Mouse (Mus musculus): Measurements from ENCODE around the gene Slc22a14. TPM values are rescaled to one million over a fixed set of nuclear protein-coding genes. Genes with fewer than 3 reads are reported as not detected.

Slc22a14 gene
- total RNA-seq, 1 experiment: 0.45 TPM

- Histone ChIP-seq H3K9me3 (ENCODE audit: control insufficient read depth, insufficient read depth, low read depth, low read length) (no peaks in the 10 kb centered on the region), H3K36me3 (ENCODE audit: control insufficient read depth, insufficient read depth, low read length, poor library complexity, severe bottlenecking) (peaks cover 2% of the 10 kb centered on the region), H3K27ac (ENCODE audit: insufficient read depth, low read depth, low read length, poor library complexity, severe bottlenecking) (no peak overlapping the region), H3K4me3 (ENCODE audit: insufficient read depth in 1 of 2, low read depth in 1 of 2, low read length in 2 of 2, poor library complexity in 1 of 2, severe bottlenecking in 1 of 2) (peak overlapping the region; percentile 90 to 97; a peak in 2 of 4 replicates), H3K9ac (ENCODE audit: insufficient read depth, low read depth, low read length, poor library complexity, severe bottlenecking) (no peak overlapping the region), H3K4me1 (ENCODE audit: control insufficient read depth in 2 of 2, insufficient read depth in 2 of 2, low read length in 2 of 2, poor library complexity in 1 of 2) (peaks cover 6 to 14% of the 10 kb centered on the region in 2 experiments; a peak in 3 of 4 replicates)
- no peak for DNase-seq (ENCODE audit: low read depth, low spot score)
- in situ Hi-C loops (cut with MboI; ENCODE audit: low sequenced_read_pairs in 2 of 2, unreplicated experiment in 2 of 2): no loop called here
- TF ChIP-seq ZC3H11A (IDR thresholded peaks at IDR 0.05; ENCODE audit: borderline replicate concordance, low read depth, low read length) (no peak), MAFK (IDR thresholded peaks at IDR 0.05; ENCODE audit: insufficient read depth, low read depth, low read length) (no peak), CHD2 (IDR thresholded peaks at IDR 0.05; ENCODE audit: low read depth, low read length) (no peak), HCFC1 (IDR thresholded peaks at IDR 0.05; ENCODE audit: borderline replicate concordance, insufficient read depth, low read length) (no peak), ZNF384 (IDR thresholded peaks at IDR 0.05; ENCODE audit: low read depth, low read length) (no peak)
These were observed 38.7 kb upstream of the Slc22a14 start for GRCm38 (mm10) chr9:119404090-119404489.

- H3K4me3 ChIP-seq (ENCODE audit: insufficient read depth in 1 of 2, low read depth in 1 of 2, low read length in 2 of 2, poor library complexity in 1 of 2, severe bottlenecking in 1 of 2): peak overlapping the region; percentile 90 to 97
These were observed 37.9 kb upstream of the Slc22a14 start for GRCm38 (mm10) chr9:119403236-119403641.

DNA sequence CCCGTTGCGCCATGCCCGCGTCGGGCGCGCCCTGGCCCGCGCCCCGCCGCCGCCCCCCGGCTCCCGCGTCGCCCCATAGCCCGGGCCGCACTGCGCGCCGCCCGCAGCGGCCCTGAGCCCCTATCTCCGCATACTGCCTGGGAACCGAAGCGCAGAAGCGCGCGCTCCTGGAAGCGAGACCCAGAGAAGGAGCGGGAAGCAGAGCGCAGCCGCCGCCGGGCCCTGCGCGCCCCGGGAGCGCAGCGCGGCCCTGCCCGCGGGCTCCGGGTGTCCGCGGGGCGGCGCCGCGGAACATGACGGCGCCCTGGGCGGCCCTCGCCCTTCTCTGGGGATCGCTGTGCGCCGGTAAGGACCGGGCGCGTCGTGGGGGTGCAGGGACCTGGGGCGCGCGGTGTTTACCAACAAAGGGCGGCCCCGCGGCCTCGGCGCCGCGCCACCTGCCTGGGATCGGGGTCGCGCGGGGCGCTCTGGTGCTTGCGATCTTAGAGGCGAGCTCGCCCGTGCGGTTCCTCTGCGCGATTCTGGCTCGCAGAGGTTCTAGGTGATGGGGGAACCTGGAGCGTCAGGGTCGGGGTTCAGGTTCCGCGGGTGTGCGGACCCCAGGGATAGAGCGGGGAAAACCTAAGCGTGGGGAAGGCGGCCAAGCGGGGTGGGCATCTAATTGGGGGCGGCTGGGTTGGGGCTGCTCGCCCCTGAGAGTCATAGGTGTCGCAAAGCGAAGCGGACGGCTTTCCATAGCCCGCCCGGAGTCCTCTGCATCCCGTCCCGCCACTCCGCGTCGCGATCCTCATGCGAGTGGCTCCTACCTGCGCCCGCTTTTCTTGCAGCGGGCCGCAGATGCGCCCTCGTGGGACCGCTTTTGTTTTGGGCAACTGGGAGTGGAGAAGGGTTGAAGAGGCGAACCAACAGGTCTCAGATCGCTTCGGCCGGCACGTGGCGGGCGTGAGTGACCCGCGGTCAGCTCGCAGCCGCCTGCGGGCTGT, 37.2 kb upstream of the Slc22a14 start:
- in situ Hi-C loops (cut with MboI; ENCODE audit: low sequenced_read_pairs in 2 of 2, unreplicated experiment in 2 of 2): no loop called here
- DNase-seq (ENCODE audit: low read depth, low spot score): no peak

More at GRCm38 (mm10) chr9:119403236-119403641, 37.9 kb upstream of the Slc22a14 start:
- TF ChIP-seq MAFK (IDR thresholded peaks at IDR 0.05; ENCODE audit: insufficient read depth, low read depth, low read length): no peak
- no peak for TF ChIP-seq ZNF384 (IDR thresholded peaks at IDR 0.05; ENCODE audit: low read depth, low read length)
- TF ChIP-seq HCFC1 (IDR thresholded peaks at IDR 0.05; ENCODE audit: borderline replicate concordance, insufficient read depth, low read length): no peak
- TF ChIP-seq ZC3H11A (IDR thresholded peaks at IDR 0.05; ENCODE audit: borderline replicate concordance, low read depth, low read length): no peak
- no peak for TF ChIP-seq CHD2 (IDR thresholded peaks at IDR 0.05; ENCODE audit: low read depth, low read length)
- no peak overlapping the region for H3K27ac ChIP-seq (ENCODE audit: insufficient read depth, low read depth, low read length, poor library complexity, severe bottlenecking)
- no peak for DNase-seq (ENCODE audit: low read depth, low spot score)
- H3K9me3 ChIP-seq (ENCODE audit: control insufficient read depth, insufficient read depth, low read depth, low read length): no peaks in the 10 kb centered on the region
- peaks cover 6 to 14% of the 10 kb centered on the region in 2 experiments; a peak in 3 of 4 replicates for H3K4me1 ChIP-seq (ENCODE audit: control insufficient read depth in 2 of 2, insufficient read depth in 2 of 2, low read length in 2 of 2, poor library complexity in 1 of 2)
- peak overlapping the region; percentile 98 for H3K9ac ChIP-seq (ENCODE audit: insufficient read depth, low read depth, low read length, poor library complexity, severe bottlenecking)
- in situ Hi-C loops (cut with MboI; ENCODE audit: low sequenced_read_pairs in 2 of 2, unreplicated experiment in 2 of 2): no loop called here
- H3K36me3 ChIP-seq (ENCODE audit: control insufficient read depth, insufficient read depth, low read length, poor library complexity, severe bottlenecking): peaks cover 2% of the 10 kb centered on the region

DNA sequence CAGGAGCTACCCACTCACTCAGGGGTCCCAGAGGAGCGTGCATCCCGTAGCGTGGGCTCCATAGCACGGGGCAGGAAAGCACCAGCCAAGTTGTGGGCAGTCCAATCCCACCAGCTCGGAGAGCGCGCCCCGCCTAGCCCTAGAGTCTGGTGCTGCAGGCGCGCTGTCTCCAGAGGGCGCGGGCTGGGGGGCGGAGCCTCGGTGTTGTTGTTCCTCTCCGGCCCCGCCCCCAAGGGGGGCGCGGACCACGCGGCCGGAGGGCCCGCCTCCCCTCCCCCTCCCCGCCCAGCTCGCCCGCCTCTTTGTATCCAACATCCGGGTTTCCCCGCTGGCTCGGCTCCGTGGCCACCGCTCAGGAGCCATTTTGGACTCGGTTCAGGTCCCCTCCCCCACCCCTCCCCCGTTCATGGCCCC, 36.5 kb upstream of the Slc22a14 start, which contains the start of gene Acvr2b:
TSS of gene Acvr2b (plus strand) at position 318 of the 414 bp plus-strand sequence.
- no peak for TF ChIP-seq HCFC1 (IDR thresholded peaks at IDR 0.05; ENCODE audit: borderline replicate concordance, insufficient read depth, low read length)
- H3K36me3 ChIP-seq (ENCODE audit: control insufficient read depth, insufficient read depth, low read length, poor library complexity, severe bottlenecking): peaks cover 2% of the 10 kb centered on the region
- H3K27ac ChIP-seq (ENCODE audit: insufficient read depth, low read depth, low read length, poor library complexity, severe bottlenecking): peak within 1 kb of the TSS; percentile 82
- in situ Hi-C loops (cut with MboI; ENCODE audit: low sequenced_read_pairs in 2 of 2, unreplicated experiment in 2 of 2): no loop called here
- no peaks in the 10 kb centered on the region for H3K9me3 ChIP-seq (ENCODE audit: control insufficient read depth, insufficient read depth, low read depth, low read length)
- H3K4me1 ChIP-seq (ENCODE audit: control insufficient read depth in 2 of 2, insufficient read depth in 2 of 2, low read length in 2 of 2, poor library complexity in 1 of 2): peaks cover 4 to 9% of the 10 kb centered on the region in 2 experiments; a peak in 2 of 4 replicates
- H3K4me3 ChIP-seq (ENCODE audit: insufficient read depth in 1 of 2, low read depth in 1 of 2, low read length in 2 of 2, poor library complexity in 1 of 2, severe bottlenecking in 1 of 2): peak within 1 kb of the TSS; percentile 90 to 97
- peak within 1 kb of the TSS; percentile 98 for H3K9ac ChIP-seq (ENCODE audit: insufficient read depth, low read depth, low read length, poor library complexity, severe bottlenecking)
- peak; percentile 97 for DNase-seq (ENCODE audit: low read depth, low spot score)

More for the DNA sequence above, 37.2 kb upstream of the Slc22a14 start:
- no peak for TF ChIP-seq MAFK (IDR thresholded peaks at IDR 0.05; ENCODE audit: insufficient read depth, low read depth, low read length)
- TF ChIP-seq ZC3H11A (IDR thresholded peaks at IDR 0.05; ENCODE audit: borderline replicate concordance, low read depth, low read length): no peak
- no peak for TF ChIP-seq CHD2 (IDR thresholded peaks at IDR 0.05; ENCODE audit: low read depth, low read length)
- no peak for TF ChIP-seq ZNF384 (IDR thresholded peaks at IDR 0.05; ENCODE audit: low read depth, low read length)
- TF ChIP-seq HCFC1 (IDR thresholded peaks at IDR 0.05; ENCODE audit: borderline replicate concordance, insufficient read depth, low read length): no peak
- Histone ChIP-seq H3K4me1 (ENCODE audit: control insufficient read depth in 2 of 2, insufficient read depth in 2 of 2, low read length in 2 of 2, poor library complexity in 1 of 2) (peaks cover 4 to 12% of the 10 kb centered on the region in 2 experiments; a peak in 3 of 4 replicates), H3K9ac (ENCODE audit: insufficient read depth, low read depth, low read length, poor library complexity, severe bottlenecking) (peak overlapping the region; percentile 98), H3K9me3 (ENCODE audit: control insufficient read depth, insufficient read depth, low read depth, low read length) (no peaks in the 10 kb centered on the region), H3K27ac (ENCODE audit: insufficient read depth, low read depth, low read length, poor library complexity, severe bottlenecking) (peak overlapping the region; percentile 82), H3K4me3 (ENCODE audit: insufficient read depth in 1 of 2, low read depth in 1 of 2, low read length in 2 of 2, poor library complexity in 1 of 2, severe bottlenecking in 1 of 2) (peak overlapping the region; percentile 90 to 97), H3K36me3 (ENCODE audit: control insufficient read depth, insufficient read depth, low read length, poor library complexity, severe bottlenecking) (peaks cover 2% of the 10 kb centered on the region)
